Mouse (Mus musculus) bone marrow, adult 2 months (tissue): ENCODE data around the gene Slc26a10. TPM values are rescaled to one million over a fixed set of nuclear protein-coding genes. Genes with fewer than 3 reads are reported as not detected.

Source experiments
- H3K27ac ChIP-seq: fragments of 200-500 bp; 2 replicates; pipeline ENCODE4 v1.5.1; 2012; ENCODE audit warnings: low read depth, mild to moderate bottlenecking, control low read depth, inconsistent platforms, low read length; ENCODE audit not compliant: control insufficient read depth, poor library complexity, insufficient read depth
- H3K4me1 ChIP-seq: fragments of 200-500 bp; 2 replicates; pipeline ENCODE4 v1.6.1; 2011; ENCODE audit warnings: low read length; ENCODE audit not compliant: control insufficient read depth, insufficient read depth
- H3K4me3 ChIP-seq: fragments of 200-500 bp; replicated peaks from 2 replicates; pipeline ENCODE3; 2011; ENCODE audit warnings: mild to moderate bottlenecking, low read depth, low read length, control low read depth; ENCODE audit not compliant: control insufficient read depth
- CTCF ChIP-seq: fragments of 200-500 bp; IDR thresholded peaks from 2 replicates; pipeline ENCODE4 v1.5.1; 2011; ENCODE audit warnings: low read length, control low read depth; ENCODE audit not compliant: control insufficient read depth, insufficient read depth
- POLR2A ChIP-seq: fragments of 200-500 bp; IDR thresholded peaks from 2 replicates; pipeline ENCODE4 v1.6.1; 2011; ENCODE audit warnings: low read depth, mild to moderate bottlenecking, control low read depth, low read length, borderline replicate concordance; ENCODE audit not compliant: control insufficient read depth
- WGBS: fragments of 180-500 bp; shearing (Covaris S2); methylation state at CpG from one replicate; pipeline ENCODE4 v1.1.7; 2018; 5-methylcytosine and 5-hydroxymethylcytosine counted together
- polyA plus RNA-seq: library from polyadenylated mRNA; stranded (reverse); fragments of >200 nt; gene quantifications from 2 replicates; pipeline ENCODE4 v1.2.4, GENCODE M21; 2011; ENCODE audit warnings: low replicate concordance; ENCODE audit not compliant: missing spikeins, insufficient read depth, insufficient read length

Gene Slc26a10
- polyA plus RNA-seq, 1 experiment, result not detected

DNA sequence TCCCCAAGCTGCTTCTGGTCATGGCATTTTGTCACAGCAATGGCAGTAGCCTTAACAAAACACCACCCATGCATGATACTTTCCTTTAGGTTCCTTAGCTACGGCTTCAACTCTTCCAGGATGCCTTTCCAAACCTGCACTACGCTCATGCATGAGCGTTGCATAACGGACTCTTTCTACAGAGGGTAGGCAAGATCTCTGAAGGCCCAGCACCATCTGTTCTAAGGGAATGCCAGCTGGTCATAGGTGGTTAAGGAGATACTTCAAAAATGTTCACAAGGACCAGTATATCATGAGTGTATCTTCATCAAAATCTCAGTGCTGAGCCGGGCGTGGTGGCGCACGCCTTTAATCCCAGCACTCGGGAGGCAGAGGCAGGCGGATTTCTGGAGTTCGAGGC, 36.0 kb upstream of the Slc26a10 start:
- H3K4me3 ChIP-seq, result no peak overlapping the region
- H3K27ac ChIP-seq, result no peak overlapping the region
- no peaks in the 10 kb centered on the region for H3K4me1 ChIP-seq
- TF ChIP-seq POLR2A, result no peak
- no peak for TF ChIP-seq CTCF
- 89% methylated on average over 11 of the region's 11 CpGs for WGBS

DNA sequence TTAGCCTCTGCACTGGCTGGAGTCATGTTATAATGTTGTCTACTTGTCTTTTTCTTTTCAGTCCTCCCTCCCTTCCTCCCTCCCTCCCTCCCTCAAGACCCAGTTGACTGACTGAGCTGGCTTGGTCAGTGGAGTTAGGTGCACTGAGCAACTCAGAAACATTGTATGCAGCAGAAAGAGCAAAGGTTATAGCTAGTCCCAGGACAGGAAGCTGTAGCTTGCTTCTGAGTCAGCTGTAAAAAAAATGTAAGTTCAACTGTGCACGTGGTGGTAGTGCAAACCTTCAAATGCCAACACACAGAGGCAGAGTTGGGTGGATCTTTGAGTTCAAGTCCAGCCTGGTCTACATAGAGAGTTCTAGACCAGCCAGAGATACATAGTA, 34.0 kb upstream of the Slc26a10 start:
- Histone ChIP-seq H3K4me3 (no peak overlapping the region), H3K27ac (no peak overlapping the region), H3K4me1 (no peaks in the 10 kb centered on the region; the same call in 1 of the 2 replicates)
- TF ChIP-seq POLR2A, result no peak
- TF ChIP-seq CTCF, result no peak
- 30% methylated on average over 1 of the region's 1 CpGs for WGBS

DNA sequence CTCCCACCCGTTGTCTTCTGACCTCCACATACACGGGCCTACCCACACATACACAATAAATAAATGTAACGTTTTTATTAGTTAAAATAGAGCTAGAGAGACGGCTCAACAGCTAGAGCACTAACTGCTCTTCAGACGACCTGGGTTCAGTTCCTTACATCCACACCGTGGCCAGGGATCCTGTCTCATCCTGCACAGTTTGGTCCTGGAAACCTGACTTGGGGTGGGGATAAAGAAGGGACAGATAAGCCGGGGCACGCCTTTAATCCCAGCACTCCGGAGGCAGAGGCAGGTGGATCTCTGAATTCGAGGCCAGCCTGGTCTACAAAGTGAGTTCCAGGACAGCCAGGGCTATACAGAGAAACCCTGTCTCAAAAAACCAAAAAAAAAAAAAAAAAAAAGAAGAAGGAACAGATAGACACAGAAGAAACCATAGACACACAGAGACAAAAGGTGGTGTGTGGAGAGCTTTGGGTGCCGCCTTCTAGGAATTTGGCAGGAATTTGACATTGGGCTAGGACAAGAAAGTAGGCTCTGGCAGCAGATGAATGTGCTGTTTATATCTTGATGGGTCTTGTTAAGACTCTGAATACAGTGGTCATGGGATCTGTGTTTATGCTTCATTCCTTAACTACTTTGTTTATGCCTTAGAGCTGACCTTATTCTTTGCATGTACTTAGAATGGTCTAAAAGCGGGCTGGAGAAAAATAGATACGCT, 33.4 kb upstream of the Slc26a10 start:
- no peaks in the 10 kb centered on the region; the same call in 1 of the 2 replicates for H3K4me1 ChIP-seq
- no peak overlapping the region for H3K27ac ChIP-seq
- no peak for TF ChIP-seq POLR2A
- no peak for TF ChIP-seq CTCF
- no peak overlapping the region for H3K4me3 ChIP-seq
- WGBS, result 85% methylated on average over 13 of the region's 13 CpGs

DNA sequence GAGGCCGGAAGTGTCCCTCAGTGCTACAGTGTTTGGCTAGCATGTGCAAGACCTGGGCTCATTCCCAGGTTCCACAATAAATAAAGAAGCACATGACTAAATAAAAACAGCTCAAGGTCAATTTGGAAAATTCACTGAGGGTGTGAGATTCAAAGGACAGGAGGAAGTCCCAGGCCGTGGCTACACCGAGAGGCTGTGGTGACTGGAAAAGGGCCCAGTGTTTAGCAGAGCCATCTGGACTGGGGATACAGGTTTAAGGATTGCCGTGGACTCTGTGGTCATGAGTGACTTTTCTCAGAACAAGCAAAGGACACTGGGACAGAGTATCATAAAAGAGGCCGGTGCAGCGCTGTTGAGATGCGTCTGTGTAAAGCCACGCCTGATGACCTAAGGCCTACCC, 32.8 kb upstream of the Slc26a10 start:
- no peaks in the 10 kb centered on the region; the same call in 1 of the 2 replicates for H3K4me1 ChIP-seq
- H3K4me3 ChIP-seq, result no peak overlapping the region
- H3K27ac ChIP-seq, result no peak overlapping the region
- 81% methylated on average over 8 of the region's 8 CpGs for WGBS
- no peak for TF ChIP-seq CTCF
- TF ChIP-seq POLR2A, result no peak

DNA sequence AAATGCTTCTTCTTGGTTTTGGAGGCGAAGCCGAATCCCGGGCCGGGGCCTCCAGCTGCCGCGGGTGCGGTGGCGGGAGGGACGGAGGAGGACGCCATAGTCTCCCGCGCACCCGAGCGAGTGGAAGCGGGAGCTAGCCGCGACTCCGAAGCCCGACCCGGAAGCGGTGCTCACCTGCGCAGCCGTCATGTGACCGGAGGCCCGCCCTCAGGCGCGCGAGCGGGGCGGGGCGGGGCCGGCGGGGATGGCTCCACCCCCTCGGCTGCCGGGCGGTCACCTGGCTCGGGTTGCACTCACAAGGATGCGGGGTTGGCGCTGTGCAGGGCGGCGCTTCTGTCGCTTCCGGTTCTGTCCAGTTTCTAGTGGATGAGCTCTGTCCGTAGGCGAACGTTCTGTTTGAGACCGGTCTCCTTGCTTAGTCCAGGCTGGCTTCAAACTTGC, 31.0 kb upstream of the Slc26a10 start, which contains the start of gene Pip4k2c:
Gene Pip4k2c (minus strand): TSS at position 172 of the 441 bp plus-strand sequence.
- Histone ChIP-seq H3K4me3 (peak within 1 kb of the TSS; percentile 68), H3K4me1 (no peaks in the 10 kb centered on the region; the same call in 1 of the 2 replicates), H3K27ac (peak within 1 kb of the TSS; percentile 49)
- WGBS, result under 1% methylated on average over 47 of the region's 47 CpGs
- TF ChIP-seq POLR2A (peak; percentile 80; the same call in 1 of the 2 replicates), CTCF (no peak)

DNA sequence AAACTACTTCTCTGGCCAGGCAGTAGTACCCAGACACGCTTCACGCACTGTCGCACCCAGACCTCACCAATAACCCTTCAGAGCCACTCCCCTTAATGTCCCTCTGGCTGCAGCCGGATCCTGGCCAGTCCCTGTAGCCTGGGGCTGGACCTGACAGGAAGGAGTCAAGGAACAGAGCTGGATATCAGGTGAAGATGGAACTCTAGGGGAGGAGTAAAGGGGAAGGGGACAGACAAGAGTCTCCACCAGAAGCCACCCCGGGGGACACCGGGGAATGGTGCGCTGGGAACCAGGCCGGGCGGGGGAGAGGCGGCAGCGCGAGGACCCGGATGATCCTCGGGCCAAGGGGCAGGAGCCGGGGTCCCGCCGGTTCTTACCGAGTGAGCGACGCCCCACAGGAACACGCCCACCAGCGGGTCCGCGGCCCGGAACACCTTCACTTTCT, 30.5 kb upstream of the Slc26a10 start:
- TF ChIP-seq POLR2A, result no peak; the same call in 1 of the 2 replicates
- no peak for TF ChIP-seq CTCF
- peak overlapping the region; percentile 49 for H3K27ac ChIP-seq
- WGBS, result 2% methylated on average over 25 of the region's 25 CpGs
- H3K4me1 ChIP-seq, result no peaks in the 10 kb centered on the region; the same call in 1 of the 2 replicates
- H3K4me3 ChIP-seq, result peak overlapping the region; percentile 68

DNA sequence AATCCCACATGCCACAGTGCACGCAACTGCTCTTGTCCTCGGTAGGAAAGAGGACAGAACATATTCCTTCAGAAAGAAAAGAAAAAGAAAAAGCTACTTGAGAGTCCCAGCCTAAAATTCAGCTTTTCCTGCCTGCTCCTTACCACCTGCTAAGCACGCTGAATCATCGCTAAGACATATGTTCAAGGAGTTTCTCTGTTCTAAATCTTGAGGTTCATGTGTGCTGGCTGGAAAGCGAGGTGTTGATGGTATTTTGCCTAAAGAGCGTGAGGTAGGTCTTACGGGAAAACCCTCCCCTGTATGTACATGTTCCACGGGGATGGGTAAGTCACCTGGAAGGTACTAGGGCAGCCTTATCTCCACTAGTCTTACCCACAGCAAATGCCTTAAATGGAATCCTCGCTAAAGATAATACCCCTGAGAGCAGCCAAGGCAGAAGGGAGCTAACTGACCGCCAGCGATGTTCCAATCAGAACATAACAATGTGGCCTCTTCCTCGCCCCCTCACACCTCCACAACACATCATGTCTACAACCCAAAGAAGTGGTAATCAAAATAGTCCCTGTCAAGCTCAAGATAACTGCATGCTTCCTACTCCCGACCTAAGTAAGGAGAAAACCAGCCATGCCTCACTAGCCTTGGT, 29.6 kb upstream of the Slc26a10 start:
- Histone ChIP-seq H3K4me3 (peak overlapping the region; percentile 68), H3K4me1 (no peaks in the 10 kb centered on the region; the same call in 1 of the 2 replicates), H3K27ac (no peak overlapping the region)

DNA sequence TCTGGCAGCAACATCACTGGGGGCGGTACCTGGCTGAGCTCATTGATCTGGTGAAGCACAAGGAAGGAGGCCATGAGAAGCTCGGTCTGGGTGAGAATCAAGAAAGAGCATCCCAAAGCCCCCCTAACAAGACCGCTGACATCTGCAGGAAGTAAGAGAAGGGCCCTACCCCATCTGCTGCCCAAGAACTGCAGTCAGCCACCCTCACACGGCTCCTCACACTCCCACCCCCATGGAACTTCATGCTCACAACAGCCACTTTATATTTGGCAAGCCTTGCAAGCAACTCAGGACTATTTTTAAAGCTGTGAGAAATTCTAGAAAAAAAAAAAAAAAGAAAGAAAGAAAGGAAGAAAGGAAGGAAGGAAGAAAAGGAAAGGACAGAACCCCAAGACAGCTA, 28.5 kb upstream of the Slc26a10 start:
- Histone ChIP-seq H3K4me3 (no peak overlapping the region), H3K4me1 (no peaks in the 10 kb centered on the region; the same call in 1 of the 2 replicates), H3K27ac (no peak overlapping the region)
- 85% methylated on average over 4 of the region's 4 CpGs for WGBS
- TF ChIP-seq POLR2A (no peak), CTCF (no peak)

More for the DNA sequence above, 29.6 kb upstream of the Slc26a10 start:
- TF ChIP-seq POLR2A (no peak), CTCF (no peak)
- 80% methylated on average over 13 of the region's 13 CpGs for WGBS

DNA sequence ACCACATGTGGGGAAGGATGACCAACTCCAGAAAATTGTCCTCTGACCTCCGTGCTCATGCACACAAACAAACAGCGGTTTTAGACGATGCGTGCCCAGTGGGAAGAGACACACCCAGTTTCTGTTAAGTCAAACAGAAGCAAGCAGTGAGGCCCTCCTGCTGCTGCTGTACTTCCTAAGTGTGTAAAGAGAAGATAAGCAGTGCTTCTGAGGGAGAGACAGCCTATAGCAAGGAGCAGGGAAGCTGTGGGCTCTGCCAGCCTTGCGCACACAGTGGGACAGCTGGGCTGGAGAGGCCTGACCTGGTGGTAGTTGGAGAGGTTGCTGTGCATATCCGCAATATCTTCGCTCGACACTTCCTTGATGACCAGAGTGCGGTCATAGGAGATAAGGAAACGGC, 24.9 kb upstream of the Slc26a10 start:
- peak overlapping the region; percentile 17 for H3K4me3 ChIP-seq
- WGBS, result 66% methylated on average over 10 of the region's 10 CpGs
- H3K27ac ChIP-seq, result peak overlapping the region; percentile 86
- no peaks in the 10 kb centered on the region; the same call in 1 of the 2 replicates for H3K4me1 ChIP-seq
- TF ChIP-seq POLR2A (0 out of 2 replicates have a peak, but pooled peaks have one; percentile 22), CTCF (no peak)
